Mouse (Mus musculus) layer of hippocampus, adult 18-20 months (tissue): ENCODE results near the gene Tcirg1. TPM values are rescaled to one million over a fixed set of nuclear protein-coding genes. Genes with fewer than 3 reads are reported as not detected.

Source experiments
- DNase-seq, 2 experiments: peaks; one replicate each; pipeline ENCODE4 v3.0.0; 2022; ENCODE audit warnings: low spot score in 2 of 2
- long read RNA-seq: library from polyadenylated mRNA; stranded (forward); transcript quantifications from one replicate; pipeline ENCODE4 v2.0.0, GENCODE M21; 2021
- total RNA-seq, 2 experiments: library from RNA; stranded (reverse); gene quantifications; 2 replicates each; pipeline ENCODE4 v1.2.3; 2021

Gene Tcirg1
- total RNA-seq, result 10 to 100 TPM; 17.4 to 20.6 TPM
- long read RNA-seq, partial matches to known transcripts, result 3 of 9 reads
- long read RNA-seq, other reads (novel, unspliced or antisense), result 2 of 9 reads

GRCm38 (mm10) chr19:3906795-3907786 is at the start of gene Tcirg1:
Gene Tcirg1, minus strand, starts transcription at chr19:3907133.
- DNase-seq, result peak; percentile 50 to 65

DNA sequence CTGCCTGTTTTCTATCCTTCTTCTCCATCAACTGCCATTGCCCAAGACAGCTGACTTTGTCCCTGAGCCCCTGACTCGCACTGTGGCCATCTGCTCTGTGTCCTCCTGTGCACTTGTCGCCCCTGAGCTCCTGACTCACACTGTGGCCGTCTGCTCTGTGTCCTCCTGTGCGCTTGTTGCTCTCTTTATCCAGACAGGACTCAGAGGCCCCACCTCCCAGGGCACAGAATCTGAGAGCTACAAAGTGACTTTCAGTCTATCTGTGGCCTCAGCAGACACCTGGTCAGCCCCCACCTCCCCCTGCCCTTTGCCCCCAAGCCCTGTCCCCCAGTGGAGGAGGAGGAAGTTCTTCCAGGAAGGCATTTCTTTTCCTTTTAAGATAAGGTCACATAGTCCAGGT is 48.9 kb upstream of the Tcirg1 start:
- DNase-seq, result no peak

DNA sequence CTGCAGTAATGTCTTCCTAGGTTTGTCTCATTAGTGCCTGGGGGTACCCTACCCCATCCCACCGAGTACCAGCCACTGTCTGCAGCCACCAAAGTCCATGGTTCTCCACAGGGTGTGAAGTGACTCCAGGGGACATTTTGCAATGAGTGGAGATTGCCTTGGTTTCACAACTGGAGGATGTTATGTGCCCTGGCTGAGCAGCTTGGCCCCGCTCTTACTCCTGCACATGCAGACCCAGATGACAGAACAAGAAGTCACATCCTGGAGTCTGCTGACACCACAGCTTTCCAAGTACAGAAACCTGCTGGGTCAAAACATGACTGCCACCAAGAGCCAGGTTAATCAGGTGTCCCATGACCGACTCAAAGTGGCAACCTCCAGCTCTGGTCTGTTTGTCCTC is 48.1 kb upstream of the Tcirg1 start:
- no peak for DNase-seq

- no peak for DNase-seq
Observed at GRCm38 (mm10) chr19:3952099-3952498, 45.2 kb upstream of the Tcirg1 start.

- DNase-seq, result no peak
Observed at GRCm38 (mm10) chr19:3951461-3951860, 44.5 kb upstream of the Tcirg1 start.

GRCm38 (mm10) chr19:3950331-3950730 is 43.4 kb upstream of the Tcirg1 start:
- DNase-seq, result no peak

- no peak for DNase-seq
Observed at GRCm38 (mm10) chr19:3948546-3948945, 41.6 kb upstream of the Tcirg1 start.

GRCm38 (mm10) chr19:3947813-3948212 is 40.9 kb upstream of the Tcirg1 start:
- no peak for DNase-seq

DNA sequence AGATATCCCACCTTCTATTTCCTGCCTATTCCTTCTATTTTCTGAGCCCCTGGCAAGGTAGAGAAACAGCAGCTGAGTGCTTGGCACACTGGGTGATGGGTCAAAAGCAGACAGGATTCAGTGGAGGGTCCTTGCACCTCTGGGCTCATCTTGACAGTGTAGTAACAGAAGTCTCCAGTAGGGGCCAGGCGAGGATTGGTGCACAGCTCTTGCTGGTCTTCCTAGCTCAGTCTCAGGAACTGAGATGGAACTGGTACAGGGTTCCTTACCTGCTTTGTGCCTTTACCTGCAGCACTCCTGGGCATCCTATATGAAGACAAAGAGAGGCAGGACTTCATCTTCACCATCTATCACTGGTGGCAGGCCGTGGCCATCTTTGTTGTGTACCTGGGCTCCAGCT is 39.8 kb upstream of the Tcirg1 start:
- DNase-seq, result peak; percentile 35 to 79

- DNase-seq, result no peak
Observed at GRCm38 (mm10) chr19:3945872-3946564, 39.1 kb upstream of the Tcirg1 start.

- DNase-seq, result no peak
Observed at GRCm38 (mm10) chr19:3942986-3943735, 36.2 kb upstream of the Tcirg1 start.

DNA sequence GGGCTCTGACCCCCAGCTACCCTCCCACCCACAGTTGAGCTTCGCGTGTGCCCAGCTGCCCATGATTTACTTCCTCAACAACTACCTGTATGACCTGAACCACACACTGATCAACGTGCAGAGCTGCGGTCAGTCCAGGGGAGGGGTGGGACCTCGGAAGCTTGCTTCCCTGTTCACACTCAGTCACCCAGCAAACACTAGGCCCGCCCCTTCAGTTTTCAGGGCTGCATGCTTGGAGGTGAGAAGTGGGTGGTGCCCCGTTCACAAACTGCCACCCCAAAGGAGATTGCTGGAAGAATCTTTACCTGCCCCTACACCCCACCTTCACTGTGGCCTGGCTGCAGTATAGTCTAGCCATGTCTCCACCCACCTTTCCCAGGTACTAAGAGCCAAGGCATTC is 35.4 kb upstream of the Tcirg1 start:
- no peak for DNase-seq

- DNase-seq, result no peak
Observed at GRCm38 (mm10) chr19:3935896-3936850, 29.2 kb upstream of the Tcirg1 start.

DNA sequence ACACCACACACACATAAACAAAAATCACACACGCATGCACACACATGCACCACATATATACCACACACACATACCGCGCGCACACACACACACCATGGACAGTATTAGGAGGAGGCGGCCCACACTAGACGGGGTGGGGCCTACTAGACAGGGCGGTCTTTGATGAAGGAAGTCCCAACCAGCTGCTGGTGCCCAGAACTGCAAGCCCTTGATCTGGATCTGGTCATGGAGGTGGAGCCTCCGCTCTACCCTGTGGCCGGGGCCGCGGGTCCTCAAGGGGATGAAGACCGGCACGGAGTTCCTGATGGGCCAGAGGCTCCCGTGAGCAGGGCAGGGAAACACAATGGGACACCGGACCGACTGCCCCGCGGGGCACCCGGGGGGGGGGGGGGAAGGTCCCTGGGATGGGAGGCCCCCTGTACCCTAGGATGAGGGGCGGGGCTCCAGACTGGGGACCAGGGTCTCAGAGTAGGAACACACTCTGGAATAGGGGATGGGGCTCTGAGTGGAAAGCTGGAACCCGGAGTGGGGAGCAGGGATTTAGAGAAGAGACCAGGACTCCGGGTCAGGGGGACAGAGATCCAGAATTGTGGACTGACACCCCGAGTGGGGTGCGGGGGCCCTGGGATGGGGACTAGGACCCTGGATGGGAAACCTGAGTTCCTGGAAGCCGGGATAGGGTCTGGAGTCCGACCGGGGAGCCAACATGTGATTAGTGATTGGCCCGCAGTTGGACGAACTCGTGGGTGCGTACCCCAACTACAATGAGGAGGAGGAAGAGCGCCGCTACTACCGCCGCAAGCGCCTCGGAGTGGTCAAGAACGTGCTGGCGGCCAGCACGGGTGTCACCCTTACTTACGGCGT is 28.3 kb upstream of the Tcirg1 start, which contains the start of gene Unc93b1:
Gene Unc93b1, plus strand, starts transcription at position 155 of the 864 bp plus-strand sequence.
- no peak for DNase-seq

GRCm38 (mm10) chr19:3931716-3932115 is 24.8 kb upstream of the Tcirg1 start:
- DNase-seq, result no peak

DNA sequence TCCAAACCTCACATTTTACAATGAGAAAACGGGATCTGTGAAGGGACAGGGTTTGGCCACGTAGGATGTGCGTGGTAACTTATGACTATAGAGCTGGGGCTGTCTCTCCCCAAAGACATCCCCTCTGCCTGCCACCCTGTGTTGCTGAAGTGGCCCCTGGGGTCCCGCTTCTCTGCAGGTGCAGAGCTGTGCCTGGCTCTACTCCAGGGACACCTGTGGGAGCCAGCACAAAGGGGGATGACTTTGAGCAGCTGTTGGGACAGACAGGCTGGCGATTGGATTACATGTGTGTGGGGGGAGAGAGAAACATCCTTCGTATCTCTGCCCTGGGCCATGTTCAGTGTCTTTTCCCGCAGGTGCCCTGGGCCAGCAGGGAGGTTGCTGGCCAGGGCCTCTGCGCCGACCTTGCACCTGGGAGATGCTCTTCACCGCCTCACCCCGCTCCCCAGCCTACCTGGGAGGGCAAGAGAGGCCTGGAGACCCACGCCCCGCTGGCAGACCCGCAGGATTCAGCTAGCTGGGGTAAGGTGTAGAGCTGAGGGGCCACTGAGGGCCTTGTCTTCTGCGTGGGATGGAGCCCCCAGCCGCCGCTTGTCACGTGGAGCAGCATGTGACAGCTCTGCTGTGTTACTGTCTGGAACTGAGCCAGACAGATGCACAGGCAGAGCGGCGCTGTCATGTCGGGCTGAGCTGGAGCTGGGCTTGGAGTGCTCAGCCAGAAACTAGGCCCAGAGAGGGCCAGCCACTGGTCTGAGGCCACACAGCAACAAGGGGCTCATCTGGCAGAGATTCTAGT is 23.5 kb upstream of the Tcirg1 start:
- no peak for DNase-seq

GRCm38 (mm10) chr19:3929211-3929941 is 22.4 kb upstream of the Tcirg1 start, which contains the start of gene Aldh3b1:
Gene Aldh3b1, minus strand, starts transcription at chr19:3929808.
- DNase-seq, result peak; percentile 43 to 60
